Mouse (Mus musculus) embryonic facial prominence, embryonic 10.5 days (tissue): ENCODE measurements around the gene Aprt. TPM values are rescaled to one million over a fixed set of nuclear protein-coding genes. Genes with fewer than 3 reads are reported as not detected.
A peak's percentile ranks its signal among the peaks of the same experiment; 100 is the strongest.

Source experiments
- DNase-seq: peaks from one replicate; pipeline ENCODE4 v3.0.0-alpha.2; 2017; ENCODE audit warnings: low spot score
- H3K27ac ChIP-seq: fragments of 300-500 bp; sonication (generic); replicated peaks from 2 replicates; pipeline ENCODE4 v1.5.1; 2016; ENCODE audit warnings: mild to moderate bottlenecking
- H3K27me3 ChIP-seq: fragments of 300-500 bp; sonication (generic); replicated peaks from 2 replicates; pipeline ENCODE4 v1.6.1; 2016; ENCODE audit warnings: low read depth, mild to moderate bottlenecking; ENCODE audit not compliant: poor library complexity, severe bottlenecking
- H3K36me3 ChIP-seq: fragments of 300-500 bp; sonication (generic); replicated peaks from 2 replicates; pipeline ENCODE4 v1.6.1; 2016; ENCODE audit warnings: mild to moderate bottlenecking, moderate library complexity
- H3K4me1 ChIP-seq: fragments of 300-500 bp; sonication (generic); 2 replicates; pipeline ENCODE4 v1.6.1; 2016
- H3K4me3 ChIP-seq: fragments of 300-500 bp; sonication (generic); 2 replicates; pipeline ENCODE4 v1.5.1; 2016; ENCODE audit warnings: mild to moderate bottlenecking, moderate library complexity
- H3K9me3 ChIP-seq: fragments of 300-500 bp; sonication (generic); 2 replicates; pipeline ENCODE4 v1.6.1; 2016; ENCODE audit warnings: mild to moderate bottlenecking
- WGBS: fragments of 180-500 bp; shearing (Covaris S2); methylation state at CpG from one replicate; pipeline ENCODE4 v1.1.7; 2016; 5-methylcytosine and 5-hydroxymethylcytosine counted together
- polyA plus RNA-seq: library from polyadenylated mRNA; unstranded; fragments of >200 nt; fragmentation: Nextera tagmentation; extraction: Ambion mirVana; gene quantifications from 2 replicates; pipeline ENCODE4 v1.2.1, GENCODE M21; 2016

Gene Aprt
- polyA plus RNA-seq, 1 experiment from 2014 or later = 300 TPM

DNA sequence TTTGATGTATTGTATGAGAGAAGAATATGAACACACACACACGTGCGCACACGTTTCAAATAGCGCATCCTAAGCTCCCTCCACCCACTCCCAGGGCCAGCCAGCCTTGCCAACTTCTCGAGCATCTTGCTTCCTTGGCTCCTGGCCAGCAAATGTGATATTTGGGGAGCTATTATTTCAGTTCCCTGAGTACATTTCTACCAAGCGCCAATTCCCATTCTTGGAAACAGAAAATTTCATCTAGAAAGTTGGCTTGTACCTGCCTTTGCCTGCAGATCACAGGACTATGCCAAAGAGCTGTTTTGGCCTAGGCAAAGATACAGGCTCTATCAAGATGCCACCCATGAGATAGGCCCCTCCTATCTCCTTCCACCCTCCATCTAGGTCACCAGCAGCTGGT is 21.9 kb downstream of the Aprt start:
- 88% methylated on average over 6 of the region's 6 CpGs for WGBS
- Histone ChIP-seq H3K9me3 (no peaks in the 10 kb centered on the region), H3K4me1 (peaks cover 46% of the 10 kb centered on the region), H3K27ac (no peak overlapping the region), H3K36me3 (no peaks in the 10 kb centered on the region), H3K4me3 (no peak overlapping the region), H3K27me3 (peaks cover 18% of the 10 kb centered on the region)
- no peak for DNase-seq

GRCm38 (mm10) chr8:122551265-122552051 is 25.3 kb downstream of the Aprt start, which contains the start of gene Piezo1:
Gene Piezo1, minus strand, starts transcription at chr8:122551329.
- WGBS = 10% methylated on average over 56 of the region's 56 CpGs
- peak within 1 kb of the TSS; percentile 92 for H3K27ac ChIP-seq
- peaks cover 56% of the 10 kb centered on the region for H3K4me1 ChIP-seq
- H3K9me3 ChIP-seq = no peaks in the 10 kb centered on the region
- H3K36me3 ChIP-seq = no peaks in the 10 kb centered on the region
- H3K27me3 ChIP-seq = peaks cover 30% of the 10 kb centered on the region
- peak; percentile 89 for DNase-seq
- peak within 1 kb of the TSS; percentile 69 for H3K4me3 ChIP-seq

DNA sequence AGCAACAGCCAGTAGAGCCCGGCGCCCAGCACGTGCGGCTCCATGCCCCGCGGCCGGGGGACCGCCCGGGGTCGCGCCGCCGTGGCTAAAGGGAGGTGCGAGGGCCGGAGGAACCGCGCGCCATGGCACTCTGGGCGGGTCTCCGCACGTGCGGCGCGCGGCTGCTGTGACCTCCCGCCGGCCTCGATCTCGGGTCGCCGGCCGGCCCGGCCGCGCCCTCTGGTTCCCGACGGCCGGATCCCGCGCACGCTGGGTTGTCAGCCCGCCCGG is 25.8 kb downstream of the Aprt start:
- Histone ChIP-seq H3K4me1 (peaks cover 58% of the 10 kb centered on the region), H3K9me3 (no peaks in the 10 kb centered on the region), H3K27ac (peak overlapping the region; percentile 92), H3K36me3 (no peaks in the 10 kb centered on the region), H3K27me3 (peaks cover 30% of the 10 kb centered on the region), H3K4me3 (peak overlapping the region; percentile 69)
- peak; percentile 82 for DNase-seq
- under 1% methylated on average over 43 of the region's 43 CpGs for WGBS

- peaks cover 30% of the 10 kb centered on the region for H3K27me3 ChIP-seq
- no peaks in the 10 kb centered on the region for H3K36me3 ChIP-seq
- peak overlapping the region; percentile 92 for H3K27ac ChIP-seq
- peak; percentile 79 for DNase-seq
- H3K9me3 ChIP-seq = no peaks in the 10 kb centered on the region
- peak overlapping the region; percentile 69 for H3K4me3 ChIP-seq
- 3% methylated on average over 52 of the region's 52 CpGs for WGBS
- peaks cover 58% of the 10 kb centered on the region for H3K4me1 ChIP-seq
Observed at GRCm38 (mm10) chr8:122550234-122550994, 26.3 kb downstream of the Aprt start.

DNA sequence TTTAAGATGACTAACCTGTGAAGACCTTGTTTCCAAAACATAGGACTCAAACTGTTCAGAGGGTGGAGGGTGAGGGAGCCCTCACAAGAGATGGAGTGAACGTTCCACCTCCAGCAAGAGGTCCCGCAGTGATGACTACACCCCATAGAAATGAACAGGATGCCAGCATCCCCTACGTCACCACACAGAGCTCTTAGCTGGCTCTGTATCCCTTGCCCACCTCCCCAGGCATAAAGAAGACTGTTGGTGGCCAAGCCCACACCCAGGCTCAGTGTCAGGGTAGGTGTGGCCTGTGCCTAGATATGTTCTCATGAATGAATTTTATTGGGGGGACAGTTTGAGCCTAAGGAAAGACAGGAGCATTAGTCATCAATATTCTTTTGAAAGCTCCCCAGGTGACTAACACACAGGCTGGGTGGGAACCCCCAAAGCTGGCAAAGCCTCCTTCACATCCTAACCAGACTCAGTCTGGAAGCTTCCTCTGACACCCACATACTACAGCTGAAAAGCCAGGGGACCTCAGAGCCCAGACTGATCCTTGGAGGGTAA is 27.7 kb downstream of the Aprt start:
- Histone ChIP-seq H3K4me1 (peaks cover 64% of the 10 kb centered on the region), H3K4me3 (peak overlapping the region; percentile 16; the same call in 1 of the 2 replicates), H3K27me3 (peaks cover 30% of the 10 kb centered on the region), H3K9me3 (no peaks in the 10 kb centered on the region), H3K36me3 (0 out of 2 replicates have a peak, but pooled peaks cover 4% of the 10 kb centered on the region), H3K27ac (no peak overlapping the region)
- no peak for DNase-seq
- 85% methylated on average over 3 of the region's 3 CpGs for WGBS

DNA sequence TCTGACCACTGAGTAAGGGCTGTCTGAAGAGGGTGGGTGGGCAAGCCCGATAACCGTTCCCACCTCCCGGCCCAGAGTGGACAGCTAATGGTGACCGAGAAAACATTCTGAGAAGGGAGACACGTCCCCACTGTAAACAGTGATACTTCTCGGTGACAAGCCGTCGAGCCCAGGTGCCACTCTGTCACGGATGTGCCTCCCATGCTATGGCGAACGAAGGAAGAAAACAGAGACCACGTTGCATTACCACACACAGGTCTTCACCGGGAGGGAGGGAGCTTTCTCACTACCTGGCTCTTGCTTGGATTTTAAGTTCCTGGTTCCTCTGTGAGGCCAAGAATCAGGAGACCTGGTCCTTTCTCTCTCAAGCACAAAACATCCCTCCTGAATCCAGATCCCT is 28.4 kb downstream of the Aprt start:
- peaks cover 30% of the 10 kb centered on the region for H3K27me3 ChIP-seq
- peak overlapping the region; percentile 16; the same call in 1 of the 2 replicates for H3K4me3 ChIP-seq
- peaks cover 66% of the 10 kb centered on the region for H3K4me1 ChIP-seq
- H3K9me3 ChIP-seq = no peaks in the 10 kb centered on the region
- peaks cover 7% of the 10 kb centered on the region for H3K36me3 ChIP-seq
- DNase-seq = no peak
- no peak overlapping the region for H3K27ac ChIP-seq
- WGBS = 80% methylated on average over 13 of the region's 13 CpGs

DNA sequence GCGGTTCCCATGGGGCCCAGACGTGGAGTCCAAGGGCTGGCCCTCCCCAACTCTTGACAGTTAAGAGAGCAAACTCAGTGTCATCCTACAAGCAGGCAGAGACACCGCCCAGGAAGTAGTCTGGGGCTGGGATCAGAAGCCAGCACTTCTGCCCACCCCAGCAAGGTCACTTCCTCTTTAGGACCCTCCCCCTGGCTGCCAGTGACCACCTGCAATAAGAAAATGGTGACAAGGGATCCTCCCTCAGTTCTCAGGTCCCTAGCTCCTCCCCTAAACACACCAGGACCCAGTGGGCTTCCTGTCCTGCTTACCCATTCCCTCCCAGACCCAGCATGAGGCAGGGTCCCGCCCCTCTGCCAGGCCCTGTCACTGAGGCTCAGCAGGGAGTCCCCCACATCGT is 28.9 kb downstream of the Aprt start:
- Histone ChIP-seq H3K36me3 (peaks cover 12% of the 10 kb centered on the region), H3K4me3 (peak overlapping the region; percentile 16; the same call in 1 of the 2 replicates), H3K4me1 (peaks cover 69% of the 10 kb centered on the region), H3K27ac (peak overlapping the region; percentile 66), H3K9me3 (no peaks in the 10 kb centered on the region), H3K27me3 (peaks cover 30% of the 10 kb centered on the region)
- DNase-seq = no peak
- 34% methylated on average over 5 of the region's 5 CpGs for WGBS

DNA sequence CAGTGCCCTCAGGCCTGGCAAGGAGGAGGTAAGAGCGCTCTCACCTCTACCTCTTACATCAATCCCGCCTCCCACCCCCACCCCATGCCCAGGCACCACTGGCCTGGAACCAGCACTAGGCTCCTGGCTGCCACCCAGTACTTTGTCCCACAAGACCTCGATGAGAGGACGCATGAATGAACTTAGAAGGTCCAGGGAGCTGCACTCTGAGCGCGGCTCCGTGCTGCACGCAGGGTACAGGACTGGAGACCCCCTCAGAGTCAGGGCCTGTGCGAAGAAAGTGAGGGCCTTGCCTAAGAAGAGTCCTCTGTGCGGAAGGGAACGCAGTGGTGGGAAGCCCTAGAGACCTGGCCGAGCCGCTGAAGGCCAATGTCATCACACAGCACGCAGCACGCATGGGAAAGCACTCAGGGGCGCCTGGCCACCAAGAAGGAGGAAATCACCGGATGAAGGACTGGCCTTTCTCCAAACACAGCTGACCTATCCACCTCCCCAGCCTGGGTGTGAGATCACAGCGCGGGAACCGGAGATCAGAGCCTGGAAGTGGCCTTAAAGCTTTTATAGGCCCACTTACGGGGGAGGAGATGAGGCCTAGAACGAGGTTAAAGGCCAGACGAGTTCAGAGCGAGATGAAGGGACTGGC is 29.8 kb downstream of the Aprt start:
- DNase-seq = no peak
- Histone ChIP-seq H3K4me1 (peaks cover 71% of the 10 kb centered on the region), H3K36me3 (peaks cover 15% of the 10 kb centered on the region), H3K9me3 (no peaks in the 10 kb centered on the region), H3K27me3 (peaks cover 30% of the 10 kb centered on the region), H3K27ac (peak overlapping the region; percentile 66), H3K4me3 (peak overlapping the region; percentile 16; the same call in 1 of the 2 replicates)
- WGBS = 75% methylated on average over 24 of the region's 24 CpGs

GRCm38 (mm10) chr8:122546066-122546755 is 30.5 kb downstream of the Aprt start:
- H3K27ac ChIP-seq = peak overlapping the region; percentile 66
- 82% methylated on average over 7 of the region's 7 CpGs for WGBS
- peaks cover 72% of the 10 kb centered on the region for H3K4me1 ChIP-seq
- DNase-seq = no peak
- H3K27me3 ChIP-seq = peaks cover 26% of the 10 kb centered on the region
- H3K4me3 ChIP-seq = peak overlapping the region; percentile 16; the same call in 1 of the 2 replicates
- peaks cover 15% of the 10 kb centered on the region for H3K36me3 ChIP-seq
- no peaks in the 10 kb centered on the region for H3K9me3 ChIP-seq

DNA sequence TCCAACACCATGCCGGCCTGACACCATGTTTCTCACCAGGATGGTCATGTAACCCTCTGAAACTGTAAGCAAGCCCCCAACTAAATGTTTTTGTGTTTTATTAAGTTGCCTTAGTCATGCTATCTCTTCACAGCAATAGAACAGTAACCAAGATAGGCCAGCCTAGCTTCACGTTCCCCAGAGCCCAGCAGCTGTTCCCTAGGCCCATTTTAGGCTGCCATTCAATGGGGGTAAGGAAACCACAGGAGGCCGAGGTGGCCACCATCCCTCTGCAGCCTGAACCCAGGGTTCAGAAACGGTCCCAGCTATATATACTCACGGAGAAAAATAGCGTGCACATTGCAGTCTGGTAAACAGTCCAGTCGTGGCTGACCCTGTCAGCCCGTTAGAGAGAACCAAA is 32.6 kb downstream of the Aprt start:
- no peak overlapping the region for H3K27ac ChIP-seq
- no peak overlapping the region for H3K4me3 ChIP-seq
- DNase-seq = no peak
- H3K4me1 ChIP-seq = peaks cover 54% of the 10 kb centered on the region
- peaks cover 7% of the 10 kb centered on the region; the same call in 1 of the 2 replicates for H3K27me3 ChIP-seq
- H3K36me3 ChIP-seq = peaks cover 17% of the 10 kb centered on the region
- 86% methylated on average over 8 of the region's 8 CpGs for WGBS
- no peaks in the 10 kb centered on the region for H3K9me3 ChIP-seq

DNA sequence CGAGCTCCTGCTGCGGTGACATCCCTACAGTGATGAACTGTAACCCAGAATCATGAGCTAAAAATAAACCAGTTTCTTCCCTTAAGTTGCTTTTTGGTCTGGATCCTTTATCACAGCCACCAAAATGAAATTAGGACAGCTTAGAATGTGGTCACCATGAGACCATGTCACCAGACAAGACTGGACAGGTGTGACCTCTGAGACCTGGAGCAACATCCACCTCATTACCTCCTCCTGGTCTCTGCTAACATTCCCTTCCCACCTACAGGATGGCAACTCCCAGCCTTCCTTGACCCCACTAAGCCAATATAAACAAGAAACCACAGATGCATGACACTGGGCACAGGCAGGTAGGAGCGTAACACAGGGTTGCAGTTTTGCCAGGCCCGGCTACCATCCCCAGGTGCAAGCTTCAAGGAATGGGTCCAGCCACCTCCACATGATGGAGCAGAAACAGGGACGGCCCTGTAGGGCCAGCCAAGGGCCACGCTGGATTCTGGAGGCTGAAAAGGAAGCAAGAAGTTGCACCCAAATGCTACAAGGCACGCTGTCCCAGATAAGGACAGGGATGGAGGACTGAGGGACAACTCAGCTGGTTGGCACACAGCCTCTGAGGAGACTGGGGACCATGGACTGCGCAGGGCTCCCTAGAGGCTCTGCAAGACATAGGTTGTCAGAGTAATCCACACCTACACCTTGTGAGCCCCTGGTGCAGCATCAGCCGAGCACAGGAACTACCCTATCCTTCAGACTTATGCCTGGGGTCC is 38.2 kb downstream of the Aprt start:
- peaks cover 16% of the 10 kb centered on the region for H3K36me3 ChIP-seq
- no peaks in the 10 kb centered on the region for H3K27me3 ChIP-seq
- H3K4me1 ChIP-seq = peaks cover 40% of the 10 kb centered on the region
- no peaks in the 10 kb centered on the region for H3K9me3 ChIP-seq
- H3K4me3 ChIP-seq = no peak overlapping the region
- WGBS = 87% methylated on average over 9 of the region's 9 CpGs
- H3K27ac ChIP-seq = peak overlapping the region; percentile 62
- no peak for DNase-seq
